Mouse (Mus musculus) kidney, embryonic 14.5 days (tissue): Measurements from ENCODE around the gene Fjx1. TPM values are rescaled to one million over a fixed set of nuclear protein-coding genes. Genes with fewer than 3 reads are reported as not detected.

Source experiments
- ATAC-seq: fragments of 200-750 bp; cut with Nextera tagmentation; 2 replicates; pipeline ENCODE4 v1.8.0; 2017; ENCODE audit warnings: moderate number of reproducible peaks, mild to moderate bottlenecking, moderate TSS enrichment, moderate library complexity; ENCODE audit not compliant: low FRiP score, low TSS enrichment
- H3K27ac ChIP-seq: fragments of 300-500 bp; sonication (generic); 2 replicates; pipeline ENCODE4 v1.5.1; 2014; ENCODE audit warnings: low read depth, mild to moderate bottlenecking, low read length, moderate library complexity, mixed read lengths
- H3K27me3 ChIP-seq: fragments of 300-500 bp; sonication (generic); 2 replicates; pipeline ENCODE4 v1.6.1; 2014; ENCODE audit warnings: mild to moderate bottlenecking, low read length; ENCODE audit not compliant: control insufficient read depth, insufficient read depth
- H3K36me3 ChIP-seq: fragments of 300-500 bp; sonication (generic); 2 replicates; pipeline ENCODE4 v1.6.1; 2014; ENCODE audit warnings: low read length, mixed read lengths; ENCODE audit not compliant: control insufficient read depth, insufficient read depth
- H3K4me1 ChIP-seq: fragments of 300-500 bp; sonication (generic); 2 replicates; pipeline ENCODE4 v1.6.1; 2014; ENCODE audit warnings: low read length, mixed read lengths; ENCODE audit not compliant: control insufficient read depth, insufficient read depth
- H3K4me2 ChIP-seq: fragments of 300-500 bp; sonication (generic); replicated peaks from 2 replicates; pipeline ENCODE4 v1.6.1; 2014; ENCODE audit warnings: low read depth, mild to moderate bottlenecking, low read length
- H3K4me3 ChIP-seq: fragments of 300-500 bp; sonication (generic); 2 replicates; pipeline ENCODE4 v1.5.1; 2014; ENCODE audit warnings: mild to moderate bottlenecking, low read length
- H3K9ac ChIP-seq: fragments of 300-500 bp; sonication (generic); 2 replicates; pipeline ENCODE4 v1.6.1; 2014; ENCODE audit warnings: low read depth, mild to moderate bottlenecking, low read length, moderate library complexity
- H3K9me3 ChIP-seq: fragments of 300-500 bp; sonication (generic); 2 replicates; pipeline ENCODE4 v1.6.1; 2016; ENCODE audit warnings: low read length; ENCODE audit not compliant: control insufficient read depth
- WGBS: fragments of 180-500 bp; shearing (Covaris S2); extraction: QIAGEN DNeasy Blood & Tissue Kit; methylation state at CpG from one replicate; pipeline ENCODE4 v1.1.7; 2014; 5-methylcytosine and 5-hydroxymethylcytosine counted together
- polyA plus RNA-seq: library from polyadenylated mRNA; unstranded; fragments of >200 nt; fragmentation: Nextera tagmentation; extraction: Ambion mirVana; gene quantifications from 2 replicates; pipeline ENCODE4 v1.2.1, GENCODE M21; 2014

Gene Fjx1
- polyA plus RNA-seq, 1 experiment from 2014 or later = 9.9 TPM

DNA sequence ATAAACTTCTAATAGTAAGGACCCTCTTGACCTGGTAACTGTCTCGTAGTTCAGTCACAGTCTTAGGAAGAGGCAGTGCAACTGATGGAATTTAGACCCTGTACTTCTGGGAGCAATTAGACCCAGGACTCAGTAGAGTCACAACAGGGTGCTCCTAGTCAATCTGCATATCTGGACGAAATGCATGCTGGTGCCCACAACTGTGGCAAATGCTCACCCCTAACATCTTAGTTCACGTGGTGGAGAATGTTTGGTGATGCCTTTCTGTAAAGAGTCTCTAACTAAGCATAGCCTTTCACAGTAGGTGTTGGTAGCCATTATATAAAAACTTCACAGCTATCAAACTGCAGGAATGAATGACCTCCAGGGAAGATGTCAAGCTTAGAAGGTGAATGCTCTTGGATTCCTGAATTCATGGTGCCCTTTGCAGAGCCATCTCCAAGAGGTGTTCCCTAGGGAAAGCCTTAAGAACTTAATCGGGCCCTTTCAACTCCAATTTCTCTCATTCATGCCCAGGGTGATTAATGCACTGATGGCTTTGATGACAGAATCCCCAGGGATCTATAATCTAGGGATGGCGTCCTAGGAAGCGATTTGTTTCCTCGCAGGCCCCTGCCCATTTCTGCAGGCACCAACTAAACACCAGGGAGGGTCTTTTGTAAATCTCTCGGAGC lies 14.8 kb downstream of the Fjx1 start:
- Histone ChIP-seq H3K9me3 (no peaks in the 10 kb centered on the region), H3K27ac (no peak overlapping the region), H3K36me3 (no peaks in the 10 kb centered on the region), H3K9ac (no peak overlapping the region), H3K4me1 (no peaks in the 10 kb centered on the region), H3K4me3 (no peak overlapping the region), H3K4me2 (no peak overlapping the region), H3K27me3 (no peaks in the 10 kb centered on the region)
- no peak for ATAC-seq
- 57% methylated on average over 8 of the region's 8 CpGs for WGBS

DNA sequence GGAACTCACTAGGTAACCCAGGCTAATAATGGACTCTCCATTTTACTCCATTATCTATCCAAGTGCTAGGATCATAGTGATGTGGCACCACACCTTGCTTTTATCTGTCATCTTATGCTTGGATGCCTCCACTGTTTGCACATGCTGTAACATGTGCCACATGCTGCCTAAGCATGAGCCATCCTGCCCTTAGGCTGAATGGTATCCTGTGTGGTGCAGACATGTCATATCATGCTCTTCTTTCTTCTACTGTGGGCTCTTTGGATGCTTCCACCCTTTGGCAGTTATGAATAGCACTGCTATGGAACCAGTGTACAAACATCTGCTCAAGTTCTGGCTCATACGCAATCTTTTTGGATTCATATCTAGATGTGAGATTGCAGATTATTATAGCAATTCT lies 18.4 kb downstream of the Fjx1 start:
- Histone ChIP-seq H3K27ac (no peak overlapping the region), H3K27me3 (no peaks in the 10 kb centered on the region), H3K9me3 (no peaks in the 10 kb centered on the region), H3K4me1 (no peaks in the 10 kb centered on the region), H3K36me3 (no peaks in the 10 kb centered on the region), H3K4me2 (no peak overlapping the region), H3K4me3 (no peak overlapping the region), H3K9ac (no peak overlapping the region)
- ATAC-seq = no peak
- 96% methylated on average over 1 of the region's 1 CpGs for WGBS

DNA sequence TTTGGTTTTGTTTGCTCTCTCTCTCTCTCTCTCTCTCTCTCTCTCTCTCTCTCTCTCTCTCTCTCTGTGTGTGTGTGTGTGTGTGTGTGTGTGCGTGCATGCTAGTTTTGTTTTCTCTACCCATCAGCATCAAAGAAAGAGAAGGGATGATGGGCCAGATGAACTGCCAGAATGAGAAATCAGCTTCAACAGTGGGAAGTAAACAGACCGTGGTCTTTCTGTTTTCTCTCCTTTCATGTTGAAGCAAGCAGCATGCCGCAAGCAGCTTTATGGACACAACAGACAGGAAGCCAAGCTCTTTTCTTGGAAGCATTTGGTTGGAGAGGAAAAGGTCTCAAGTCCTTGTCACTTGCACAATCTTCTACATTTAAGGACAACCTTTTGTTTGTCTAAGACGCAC lies 21.2 kb downstream of the Fjx1 start:
- WGBS = 32% methylated on average over 4 of the region's 4 CpGs
- H3K9me3 ChIP-seq = no peaks in the 10 kb centered on the region
- H3K4me1 ChIP-seq = no peaks in the 10 kb centered on the region
- no peaks in the 10 kb centered on the region for H3K27me3 ChIP-seq
- H3K9ac ChIP-seq = no peak overlapping the region
- no peak overlapping the region for H3K4me3 ChIP-seq
- ATAC-seq = no peak
- no peak overlapping the region for H3K4me2 ChIP-seq
- H3K27ac ChIP-seq = no peak overlapping the region
- no peaks in the 10 kb centered on the region for H3K36me3 ChIP-seq

DNA sequence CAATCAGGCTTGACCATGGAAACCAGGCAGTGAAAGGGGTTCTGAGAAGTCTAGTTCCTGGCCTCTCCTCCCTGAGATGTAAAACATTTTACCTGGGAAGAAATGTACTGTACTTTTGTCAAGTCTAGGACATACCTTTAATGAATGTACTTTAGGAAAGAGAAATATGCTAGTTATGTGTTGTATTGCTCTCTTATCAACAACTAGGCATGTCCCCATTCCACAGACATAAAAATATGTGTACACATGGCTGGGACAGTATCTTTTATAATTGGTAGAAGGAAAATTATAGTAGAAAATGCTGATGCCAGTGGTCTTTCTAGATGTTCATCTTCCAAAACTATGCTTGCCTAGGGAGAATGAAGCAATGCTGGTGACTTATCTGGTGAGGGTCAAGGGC lies 24.3 kb downstream of the Fjx1 start:
- H3K4me1 ChIP-seq = no peaks in the 10 kb centered on the region
- H3K36me3 ChIP-seq = no peaks in the 10 kb centered on the region
- H3K27me3 ChIP-seq = no peaks in the 10 kb centered on the region
- no peak overlapping the region for H3K4me2 ChIP-seq
- no peak overlapping the region for H3K27ac ChIP-seq
- no peaks in the 10 kb centered on the region for H3K9me3 ChIP-seq
- ATAC-seq = no peak
- H3K9ac ChIP-seq = no peak overlapping the region
- H3K4me3 ChIP-seq = no peak overlapping the region

DNA sequence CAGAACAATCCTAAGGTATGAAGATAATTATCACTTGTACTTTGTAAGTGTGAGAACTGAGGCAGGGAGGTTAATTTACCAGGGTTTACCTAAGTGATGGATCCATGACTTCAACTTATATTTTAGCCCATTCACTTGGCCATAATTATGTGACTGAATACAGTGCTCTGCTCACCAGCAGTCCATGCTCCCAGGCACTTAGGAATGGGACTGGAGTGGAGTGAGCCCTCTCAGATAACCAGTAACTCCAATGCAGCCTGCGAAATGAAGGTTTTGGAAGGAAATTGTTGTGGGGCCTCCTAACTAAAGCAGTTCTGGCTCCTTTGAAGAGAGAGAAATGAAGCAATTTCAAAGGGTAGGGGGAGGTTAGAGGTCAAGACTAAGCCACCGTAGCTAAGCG lies 25.9 kb downstream of the Fjx1 start:
- Histone ChIP-seq H3K27ac (no peak overlapping the region), H3K4me1 (no peaks in the 10 kb centered on the region), H3K9ac (no peak overlapping the region), H3K27me3 (no peaks in the 10 kb centered on the region), H3K36me3 (no peaks in the 10 kb centered on the region), H3K4me2 (no peak overlapping the region), H3K4me3 (no peak overlapping the region), H3K9me3 (no peaks in the 10 kb centered on the region)
- WGBS = 50% methylated on average over 3 of the region's 3 CpGs
- no peak for ATAC-seq

DNA sequence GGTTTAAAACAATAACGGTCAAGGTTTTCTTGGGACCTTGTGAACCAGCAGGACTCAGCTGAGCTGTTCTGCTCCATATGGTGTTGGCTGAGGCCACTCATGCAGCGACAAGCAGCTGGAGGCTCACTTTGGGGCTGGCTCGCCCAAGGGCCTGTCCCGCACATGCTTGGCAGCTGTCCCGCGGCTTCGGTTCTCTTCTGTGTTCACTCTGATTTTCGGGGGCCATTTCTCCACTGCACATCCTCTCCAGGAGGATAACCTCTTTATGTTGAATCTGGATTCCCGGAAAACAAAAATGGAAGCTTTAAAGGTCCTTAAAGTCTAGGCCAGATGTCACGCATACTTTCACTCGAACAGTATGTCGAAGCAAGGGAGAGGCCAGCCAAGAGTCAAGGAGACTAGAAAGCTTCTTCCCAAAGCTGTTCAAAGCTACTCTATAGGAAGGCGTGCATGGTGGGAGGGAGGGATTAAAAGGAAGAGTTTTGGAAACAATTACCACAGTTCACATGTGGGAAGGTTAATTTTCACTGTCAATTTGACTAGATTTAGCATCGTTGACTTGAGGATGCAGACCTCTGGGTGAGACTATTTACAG lies 36.1 kb downstream of the Fjx1 start:
- Histone ChIP-seq H3K4me3 (no peak overlapping the region), H3K36me3 (no peaks in the 10 kb centered on the region), H3K4me2 (no peak overlapping the region), H3K27ac (no peak overlapping the region), H3K9me3 (no peaks in the 10 kb centered on the region), H3K27me3 (no peaks in the 10 kb centered on the region), H3K4me1 (no peaks in the 10 kb centered on the region), H3K9ac (no peak overlapping the region)
- 86% methylated on average over 14 of the region's 14 CpGs for WGBS
- no peak for ATAC-seq

DNA sequence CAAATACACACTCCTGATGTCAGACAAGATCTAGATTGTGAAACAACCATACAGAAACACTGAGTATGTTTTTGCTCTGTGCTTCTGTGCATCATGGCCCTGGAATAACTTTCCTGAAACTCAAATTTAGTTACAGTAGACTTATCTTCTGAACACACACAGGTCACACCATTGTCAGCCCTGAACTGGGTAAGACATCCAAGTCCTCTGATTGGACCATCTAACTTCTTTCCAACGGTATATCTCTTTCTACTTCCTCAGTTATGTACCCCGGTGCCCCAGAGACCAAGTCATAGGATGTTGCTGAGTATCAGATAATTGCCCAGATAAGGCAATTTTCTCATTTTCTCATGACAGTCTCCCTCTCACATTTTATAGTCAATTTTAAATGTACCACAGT lies 39.6 kb downstream of the Fjx1 start:
- Histone ChIP-seq H3K4me2 (no peak overlapping the region), H3K4me1 (peaks cover 5% of the 10 kb centered on the region), H3K9me3 (no peaks in the 10 kb centered on the region), H3K4me3 (no peak overlapping the region), H3K9ac (no peak overlapping the region), H3K27ac (no peak overlapping the region), H3K36me3 (no peaks in the 10 kb centered on the region), H3K27me3 (no peaks in the 10 kb centered on the region)
- WGBS = 78% methylated on average over 2 of the region's 2 CpGs
- no peak for ATAC-seq

DNA sequence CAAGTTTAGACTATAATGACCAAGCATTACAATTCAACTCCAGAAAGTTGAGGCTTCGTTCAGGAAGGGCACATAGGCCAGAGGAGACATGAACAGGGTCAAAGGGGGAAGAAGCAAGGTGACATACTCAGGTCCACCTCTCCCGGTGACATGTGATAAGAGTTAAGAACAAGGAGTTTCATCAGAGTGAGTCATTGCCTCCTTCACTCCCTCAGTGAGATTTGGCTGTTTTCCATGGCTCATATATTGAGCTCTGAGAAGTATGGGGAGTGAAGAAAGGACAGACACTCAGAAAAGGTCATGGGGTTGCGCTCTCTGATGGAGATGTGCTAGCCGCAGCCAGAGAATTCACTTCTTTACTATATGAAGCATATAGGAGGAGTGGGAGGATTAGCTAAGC lies 41.7 kb downstream of the Fjx1 start:
- no peaks in the 10 kb centered on the region for H3K9me3 ChIP-seq
- H3K27ac ChIP-seq = no peak overlapping the region
- no peaks in the 10 kb centered on the region for H3K36me3 ChIP-seq
- no peak for ATAC-seq
- no peak overlapping the region for H3K4me2 ChIP-seq
- peaks cover 19% of the 10 kb centered on the region for H3K4me1 ChIP-seq
- H3K27me3 ChIP-seq = no peaks in the 10 kb centered on the region
- WGBS = 51% methylated on average over 4 of the region's 4 CpGs
- no peak overlapping the region for H3K4me3 ChIP-seq
- H3K9ac ChIP-seq = no peak overlapping the region

DNA sequence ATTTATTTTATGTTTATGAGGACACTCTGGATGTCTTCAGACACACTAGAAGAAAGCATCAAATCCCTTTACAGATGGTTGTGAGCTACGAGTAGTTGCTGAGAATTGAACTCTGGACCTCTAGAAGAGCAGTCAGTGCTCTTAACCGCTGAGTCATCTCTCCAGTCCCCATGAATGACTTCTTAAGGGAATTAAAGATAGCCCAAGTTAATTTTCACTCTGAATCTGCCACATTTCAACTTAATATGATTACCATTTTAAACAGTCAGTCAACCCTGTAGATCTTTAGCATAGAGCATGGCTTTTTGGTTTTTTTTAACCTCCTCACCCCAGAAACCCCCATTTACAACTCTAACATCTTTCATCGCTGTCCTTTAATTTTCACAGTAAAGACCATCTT lies 42.6 kb downstream of the Fjx1 start:
- H3K27me3 ChIP-seq = no peaks in the 10 kb centered on the region
- 90% methylated on average over 3 of the region's 3 CpGs for WGBS
- H3K4me2 ChIP-seq = no peak overlapping the region
- no peak for ATAC-seq
- peaks cover 19% of the 10 kb centered on the region for H3K4me1 ChIP-seq
- no peak overlapping the region for H3K4me3 ChIP-seq
- H3K36me3 ChIP-seq = no peaks in the 10 kb centered on the region
- no peak overlapping the region for H3K9ac ChIP-seq
- H3K27ac ChIP-seq = no peak overlapping the region
- no peaks in the 10 kb centered on the region for H3K9me3 ChIP-seq
